Mouse (Mus musculus) MN1 (cell line): ENCODE data around the gene Clstn2.

Experiments
- DNase-seq: peaks from one replicate; pipeline ENCODE4 v3.0.0-alpha.2; 2016; ENCODE audit warnings: low spot score

Clstn2 gene

DNA sequence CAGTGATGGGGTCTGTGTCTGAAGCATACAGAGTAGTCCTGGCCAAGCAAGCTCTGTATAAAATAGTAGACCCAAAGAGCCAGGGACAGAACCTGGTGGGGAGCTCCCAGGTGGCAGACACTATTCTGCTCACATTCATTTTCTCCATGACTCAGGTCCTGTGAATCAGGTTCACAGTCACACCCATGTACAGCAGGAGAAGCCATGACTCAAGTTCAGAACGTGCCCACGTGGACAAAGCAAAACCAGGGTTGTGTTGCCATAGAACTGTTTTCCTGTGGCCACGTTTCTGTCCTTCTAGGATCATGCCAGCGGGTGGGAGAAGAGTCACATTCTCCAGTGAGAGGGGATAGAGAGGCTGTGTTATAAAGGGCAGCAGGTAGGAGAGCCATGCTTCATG, 353.9 kb downstream of the Clstn2 start:
- no peak for DNase-seq

DNA sequence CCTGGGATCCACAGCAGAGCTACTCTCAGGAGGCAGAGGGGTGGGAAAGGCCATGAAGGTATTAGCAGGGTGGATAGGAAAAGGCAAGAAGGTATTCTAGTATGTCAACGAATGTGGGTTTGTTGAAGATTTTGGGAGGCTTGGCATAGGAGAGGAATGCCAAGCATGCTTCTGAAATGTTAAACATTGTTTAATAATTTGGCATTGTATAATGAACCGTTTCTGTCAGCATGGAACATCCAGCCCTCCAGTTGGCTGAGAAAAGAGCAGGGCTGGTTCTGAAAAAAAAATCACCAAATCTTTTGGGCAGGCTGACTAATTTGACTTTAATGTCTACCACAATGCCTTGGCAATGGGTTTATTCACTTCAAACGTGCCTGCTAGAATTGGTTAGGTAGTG, 355.9 kb downstream of the Clstn2 start:
- DNase-seq = no peak

DNA sequence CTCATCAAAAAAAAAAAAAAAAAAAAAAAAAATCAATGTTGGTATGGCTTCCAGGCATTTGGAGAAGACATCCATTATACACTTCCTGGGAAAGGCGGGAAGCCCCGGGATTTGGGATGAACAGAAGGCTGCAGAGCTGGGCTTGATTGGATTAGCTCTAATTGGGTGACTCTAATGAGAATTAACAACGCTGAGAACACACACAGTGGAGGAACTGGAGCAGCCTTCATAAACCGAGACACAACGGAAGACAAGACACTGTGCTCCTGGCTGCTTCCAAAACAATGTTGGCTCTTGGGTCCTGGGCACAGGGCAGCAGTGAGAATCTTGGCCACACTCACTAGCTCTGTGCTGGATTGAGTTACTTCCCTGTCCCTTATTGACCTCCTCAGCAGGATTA, 360.3 kb downstream of the Clstn2 start:
- DNase-seq = no peak

DNA sequence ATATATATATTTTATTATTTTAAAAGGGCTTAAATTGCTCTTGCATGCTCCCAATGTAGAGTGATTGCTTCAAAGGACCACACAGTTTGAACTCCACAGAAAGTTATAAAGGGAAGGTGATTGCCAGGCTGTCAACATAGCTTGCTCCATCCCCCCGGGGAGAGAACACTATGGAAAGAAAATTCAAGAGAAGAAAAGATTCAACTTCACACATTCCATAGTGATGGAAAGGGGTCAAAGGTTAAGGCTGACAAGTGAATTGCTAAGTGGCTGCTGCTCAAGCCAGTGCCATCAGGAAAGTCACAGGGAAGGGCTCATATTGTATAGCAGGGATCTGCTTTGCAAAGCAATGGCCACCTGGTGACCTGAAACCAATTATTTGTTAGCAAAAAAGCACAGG, 360.8 kb downstream of the Clstn2 start:
- no peak for DNase-seq

DNA sequence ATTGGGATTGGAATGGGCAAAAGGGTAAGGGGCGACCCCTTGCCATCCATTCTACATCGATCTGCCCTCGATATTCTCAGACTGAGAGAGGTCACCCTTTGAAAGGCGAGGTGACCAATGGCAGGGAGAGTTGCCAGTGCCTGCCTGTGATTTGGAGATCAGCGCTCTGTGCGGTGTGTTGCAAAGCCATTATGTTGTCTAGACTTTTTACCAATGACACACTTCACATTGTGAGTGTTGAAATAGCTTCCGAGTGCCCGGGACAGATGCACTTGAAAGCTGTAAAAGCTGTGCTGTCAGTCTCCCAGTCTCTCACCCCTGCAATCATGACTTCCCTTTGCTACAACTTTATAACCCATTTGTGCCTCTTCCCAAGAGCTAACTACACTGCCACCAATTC, 362.3 kb downstream of the Clstn2 start:
- no peak for DNase-seq

DNA sequence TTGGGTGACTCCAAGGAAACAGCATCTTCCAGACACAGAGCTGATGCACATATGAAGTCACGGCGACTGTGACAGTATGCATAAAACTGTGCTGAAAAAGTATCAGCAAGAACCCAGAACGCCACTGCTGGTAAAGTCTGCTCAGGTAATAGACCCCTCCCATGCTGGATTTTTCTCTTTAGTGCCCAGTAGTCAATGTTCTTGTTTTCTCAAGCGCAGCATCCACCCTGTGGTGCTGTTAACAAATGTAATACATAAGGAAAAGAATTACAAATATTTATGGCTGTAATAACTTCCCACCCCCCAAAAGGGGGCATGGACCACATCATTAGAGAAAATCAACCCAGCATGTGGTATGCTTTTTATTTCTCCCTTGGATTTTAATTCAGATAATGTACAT, 372.0 kb downstream of the Clstn2 start:
- no peak for DNase-seq

DNA sequence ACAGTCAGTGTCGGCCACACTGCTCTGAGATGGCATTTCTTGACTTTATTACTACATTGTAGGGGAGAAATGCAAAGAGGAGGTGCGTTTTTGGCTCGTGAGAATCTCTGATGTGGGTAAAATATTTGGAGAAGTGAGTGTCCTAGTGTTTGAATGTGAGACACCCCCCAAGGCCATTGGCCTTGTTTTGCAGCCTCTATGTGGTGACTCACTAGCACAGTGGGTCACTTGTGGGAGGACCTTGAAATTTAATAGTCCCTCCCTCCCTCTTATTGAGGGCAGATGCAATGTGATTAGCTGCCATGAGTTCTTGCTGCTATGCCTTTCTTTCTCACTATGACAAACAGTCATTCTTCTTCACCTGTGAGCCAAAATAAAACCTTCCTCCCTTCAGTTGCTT, 374.2 kb downstream of the Clstn2 start:
- no peak for DNase-seq

DNA sequence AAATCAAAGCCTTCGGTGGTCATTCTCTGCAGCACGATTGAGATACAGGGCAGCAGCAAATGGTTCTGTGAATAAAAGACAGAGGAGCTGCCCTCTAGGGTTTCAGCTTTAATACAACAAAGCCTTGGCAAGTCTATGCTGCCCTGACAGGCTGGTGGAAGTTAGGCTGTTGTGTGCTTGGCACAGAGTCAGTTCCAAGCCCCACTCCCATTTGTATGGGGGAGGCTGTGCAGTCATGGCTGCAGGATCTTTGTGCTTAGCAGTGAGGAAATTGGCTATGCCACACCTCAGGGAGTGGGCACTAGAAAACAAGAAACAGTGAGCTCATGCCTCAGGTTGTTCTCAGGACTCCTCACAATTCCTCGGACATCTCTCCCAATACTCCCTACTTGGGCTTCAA, 384.6 kb downstream of the Clstn2 start:
- no peak for DNase-seq

DNA sequence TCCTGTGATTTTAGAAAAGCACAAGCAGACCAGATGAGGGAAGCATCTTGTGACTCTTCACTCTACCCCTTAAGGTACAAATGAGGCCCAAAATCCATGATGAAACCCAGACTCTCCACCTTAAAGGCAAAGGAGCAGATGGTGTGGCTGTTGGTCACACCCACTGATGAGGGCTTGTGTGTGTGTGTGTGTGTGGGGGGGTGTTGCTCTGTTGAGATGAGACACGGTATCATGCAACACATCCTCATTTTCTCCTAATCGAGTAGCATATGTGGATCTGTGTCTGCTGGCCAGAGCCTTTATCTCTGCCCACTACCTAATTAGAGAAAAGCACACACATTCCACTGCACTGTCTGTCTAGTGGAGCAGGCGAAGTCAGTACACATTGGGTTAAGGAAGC, 387.2 kb downstream of the Clstn2 start:
- no peak for DNase-seq

DNA sequence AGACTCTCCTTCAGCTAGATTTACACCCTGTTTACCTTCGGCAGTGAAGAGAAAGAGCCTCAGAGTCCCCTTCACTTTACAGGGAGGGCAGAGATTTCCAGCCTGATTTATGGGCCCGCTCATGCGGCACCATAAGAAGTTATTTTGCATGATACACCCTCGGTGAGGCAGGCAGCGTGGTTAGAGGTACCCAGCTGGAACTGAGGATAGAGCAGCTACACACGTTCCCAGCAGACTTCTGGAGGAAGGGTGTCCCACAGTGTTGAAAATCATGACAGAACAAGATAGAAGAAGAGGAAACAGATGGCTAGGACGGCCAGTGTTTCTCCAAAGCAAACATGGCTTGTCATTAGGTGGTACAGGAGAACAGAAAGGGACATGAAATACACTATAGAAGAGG, 390.6 kb downstream of the Clstn2 start:
- DNase-seq = no peak

DNA sequence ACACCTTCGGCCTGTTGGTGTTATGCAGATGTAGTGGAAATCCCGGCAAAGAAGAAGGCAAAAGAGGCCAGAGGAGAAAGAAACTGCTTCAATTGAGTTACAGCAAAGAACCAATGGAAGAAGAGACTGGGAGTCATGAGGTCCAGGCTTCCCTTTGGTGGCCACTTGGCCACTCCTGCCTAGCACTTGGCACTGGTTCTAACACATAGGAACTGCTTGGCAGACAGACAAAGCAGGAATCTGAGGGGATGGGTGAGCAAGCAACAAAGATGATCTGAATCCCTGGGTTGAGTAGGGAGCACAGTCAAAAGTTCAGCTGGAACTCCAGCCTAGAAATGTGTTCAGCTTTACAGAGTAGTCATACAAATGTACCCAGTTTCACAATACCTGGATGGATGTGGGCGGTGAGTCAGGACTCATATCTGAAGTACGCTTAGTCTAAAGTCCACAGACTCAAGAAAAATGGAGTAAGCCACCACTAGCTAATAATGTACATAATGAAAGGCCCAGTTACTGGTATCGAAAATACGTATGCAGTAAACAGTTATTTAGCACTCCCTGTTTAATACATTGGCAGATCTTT, 392.9 kb downstream of the Clstn2 start:
- no peak for DNase-seq

DNA sequence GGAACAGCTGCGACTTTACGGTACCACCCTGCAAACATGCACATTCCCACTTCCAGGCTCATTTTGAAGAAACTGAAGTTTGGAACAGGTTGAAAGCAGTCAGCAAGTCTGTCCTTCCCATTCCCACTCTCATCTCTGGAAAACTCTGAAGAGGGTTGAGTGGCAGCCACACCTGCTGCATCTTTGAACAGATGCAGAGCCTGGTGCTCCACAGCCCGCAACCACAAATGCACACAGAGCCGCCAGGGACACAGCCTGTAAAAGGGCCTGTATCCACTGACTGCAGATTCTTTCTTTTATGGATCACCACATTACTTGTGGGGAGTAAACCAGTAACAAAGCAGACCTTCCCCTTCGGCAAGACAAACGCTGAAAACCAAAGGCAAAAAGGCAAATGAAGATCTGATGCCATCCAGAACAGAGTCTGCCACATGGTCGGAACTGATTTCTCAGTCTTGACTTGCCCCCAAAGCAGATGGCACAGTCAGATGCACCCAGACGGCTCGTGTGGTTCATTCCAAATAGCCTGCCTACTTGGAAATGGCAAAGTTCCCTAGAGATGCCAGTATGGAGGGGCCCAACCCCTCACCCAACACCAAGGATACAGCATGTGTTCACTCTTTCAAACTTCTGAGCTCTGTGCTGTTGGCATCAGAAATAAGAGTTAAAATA, 394.2 kb downstream of the Clstn2 start:
- DNase-seq = no peak

DNA sequence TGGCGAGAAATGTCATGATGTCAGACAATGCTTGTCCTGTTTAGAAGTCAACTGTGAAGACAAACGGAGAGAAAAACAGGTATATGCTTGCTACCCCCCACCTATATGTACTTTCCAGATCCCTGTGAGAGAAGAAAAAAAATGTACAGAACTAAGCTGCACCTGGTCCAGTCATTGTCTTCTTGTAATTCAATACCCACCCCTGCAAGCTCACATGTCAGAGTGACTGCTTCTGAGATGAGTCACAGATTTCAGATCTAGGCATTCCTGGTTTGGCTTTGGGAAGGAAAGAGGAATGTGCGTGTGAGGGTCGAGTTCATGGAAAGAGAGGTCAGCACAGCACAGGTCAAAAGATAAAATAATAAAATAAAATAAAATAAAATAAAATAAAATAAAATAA, 397.6 kb downstream of the Clstn2 start:
- no peak for DNase-seq

DNA sequence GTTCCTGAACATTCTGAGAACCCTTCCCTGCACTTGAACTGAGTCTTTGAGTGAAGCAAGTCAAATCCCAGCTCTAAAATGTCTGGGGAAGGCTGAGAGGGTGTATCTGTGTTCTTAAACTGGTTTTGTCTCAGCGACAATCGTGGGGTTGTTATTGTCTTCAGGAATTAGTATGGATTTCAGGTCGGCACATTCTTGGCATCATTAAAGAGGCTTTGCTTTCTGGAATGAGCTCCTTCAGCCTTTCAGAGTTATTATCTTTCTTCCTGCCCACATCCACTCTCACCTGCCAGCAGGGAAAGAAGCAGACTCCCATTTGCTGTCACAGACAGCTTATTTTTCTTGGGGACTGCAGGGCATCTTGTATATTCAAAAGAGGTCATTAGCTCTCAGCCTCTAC, 398.1 kb downstream of the Clstn2 start:
- DNase-seq = no peak

DNA sequence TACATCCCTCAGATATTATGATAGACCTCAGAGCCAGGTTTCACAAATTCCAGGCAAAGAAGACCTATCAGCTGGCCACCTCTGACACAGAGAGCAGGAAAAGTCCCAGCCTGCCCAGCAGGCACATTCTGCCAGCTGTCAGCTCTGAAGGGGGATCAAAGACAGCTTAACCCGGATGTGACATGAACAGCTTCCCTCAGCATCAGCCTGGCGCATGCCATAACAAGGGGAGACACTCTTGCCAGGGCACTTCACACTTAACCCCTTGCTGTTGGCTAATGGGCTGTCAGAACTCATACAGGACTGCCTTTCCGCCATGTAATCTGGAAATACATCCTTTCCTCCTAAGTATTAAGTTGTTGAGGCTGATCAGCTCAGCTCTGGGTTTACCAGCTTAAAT, 403.8 kb downstream of the Clstn2 start:
- DNase-seq = no peak

DNA sequence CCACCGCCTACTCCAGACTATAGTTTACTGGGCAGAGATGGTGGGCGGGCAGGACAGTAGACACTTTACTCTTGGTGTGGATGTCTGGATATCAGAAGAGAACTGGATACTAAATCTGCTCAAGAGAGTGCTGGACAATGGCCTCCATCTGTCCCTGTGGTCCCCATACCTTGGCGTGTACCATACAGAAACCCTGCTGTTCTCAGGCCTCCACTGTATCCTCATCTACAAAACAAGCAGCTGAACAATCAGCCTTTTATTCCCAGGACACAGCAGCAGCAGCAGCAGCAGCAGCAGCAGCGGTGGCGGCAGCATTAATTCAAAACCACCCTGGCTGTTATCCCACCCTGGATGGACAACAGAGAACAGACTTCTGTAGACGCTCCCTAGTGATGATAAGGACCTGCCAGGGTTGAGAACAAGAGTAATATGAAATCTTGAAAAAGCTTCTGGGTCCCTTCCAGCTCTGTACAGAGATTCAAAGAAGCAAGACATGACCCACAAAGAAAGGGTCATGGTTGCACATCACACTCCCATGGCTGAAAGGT, 404.5 kb downstream of the Clstn2 start:
- DNase-seq = no peak

DNA sequence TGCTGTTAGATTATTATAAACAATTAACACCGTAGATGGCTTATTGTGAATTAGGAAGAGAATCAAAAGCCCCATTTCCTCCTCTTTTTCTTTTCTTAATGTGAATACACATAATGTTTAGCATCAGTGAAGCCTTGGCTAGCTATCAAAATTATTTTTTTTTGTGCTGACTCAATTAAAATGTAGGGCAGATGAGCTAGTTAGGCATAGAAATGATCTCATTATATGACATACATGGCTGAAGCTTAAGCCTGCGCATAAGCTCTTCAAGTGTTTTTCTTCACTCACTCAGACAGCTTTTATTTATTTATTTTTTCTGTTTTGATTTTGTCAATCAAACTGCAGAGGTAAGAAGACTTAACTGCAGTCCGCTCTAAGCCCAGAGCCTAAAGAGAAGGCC, 405.1 kb downstream of the Clstn2 start:
- no peak for DNase-seq

DNA sequence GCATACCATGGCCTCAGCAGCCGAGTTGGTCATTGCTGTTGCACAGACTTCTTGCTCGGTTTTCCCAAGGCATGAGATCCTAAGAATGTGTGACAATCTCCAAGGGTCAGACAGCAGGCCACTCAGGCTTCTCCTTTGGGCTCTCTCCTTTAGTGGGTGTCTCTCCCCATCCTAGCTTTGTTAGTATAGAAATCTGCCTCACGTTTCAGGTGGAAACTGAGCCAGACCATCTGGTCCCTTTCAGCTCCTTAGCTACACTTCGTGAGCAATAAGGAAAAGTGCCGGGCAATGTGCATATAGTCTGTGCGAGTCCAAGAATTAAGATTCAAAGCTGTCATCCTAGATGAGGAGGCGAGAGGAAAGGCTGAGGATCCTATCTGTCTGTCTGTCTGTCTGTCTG, 422.4 kb downstream of the Clstn2 start:
- DNase-seq = no peak

DNA sequence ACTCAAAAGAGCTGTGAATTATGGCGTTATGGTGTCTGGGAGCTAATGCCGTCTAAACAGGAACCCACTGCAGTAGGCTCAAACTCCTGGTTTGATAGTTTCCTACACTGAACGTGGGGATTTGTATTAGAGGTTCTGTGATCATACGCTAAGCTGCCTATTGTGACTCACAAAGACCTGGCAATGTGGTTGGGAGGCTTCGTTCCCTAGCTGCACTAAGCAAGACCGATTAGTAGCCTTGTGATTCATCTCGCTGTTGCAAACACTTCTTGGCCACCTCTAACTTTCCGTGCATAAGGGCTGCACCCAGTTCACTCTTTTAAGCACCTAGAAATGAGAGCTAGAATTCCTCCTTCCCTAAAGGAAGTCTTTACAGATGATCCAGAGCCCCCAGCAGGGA, 429.3 kb downstream of the Clstn2 start:
- DNase-seq = no peak

DNA sequence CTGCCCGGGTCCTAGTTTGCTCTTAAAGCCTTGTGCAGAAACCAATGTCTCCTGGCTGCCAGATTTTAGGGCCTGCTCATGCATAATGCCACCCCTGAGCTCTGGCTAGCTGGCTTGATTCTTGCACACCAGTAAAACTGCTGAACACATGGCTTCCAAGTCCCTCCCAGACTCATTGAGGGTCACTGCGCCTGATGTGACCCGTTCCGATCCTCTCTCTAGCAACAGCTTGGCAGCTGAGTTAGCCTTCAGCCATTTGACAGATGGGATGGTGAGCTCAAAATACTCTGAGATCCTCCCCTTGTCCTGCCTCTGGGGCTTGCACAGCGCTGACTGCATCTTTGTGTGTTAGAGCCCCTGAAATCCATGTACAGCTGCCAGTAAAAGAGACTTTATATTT, 430.5 kb downstream of the Clstn2 start:
- no peak for DNase-seq

DNA sequence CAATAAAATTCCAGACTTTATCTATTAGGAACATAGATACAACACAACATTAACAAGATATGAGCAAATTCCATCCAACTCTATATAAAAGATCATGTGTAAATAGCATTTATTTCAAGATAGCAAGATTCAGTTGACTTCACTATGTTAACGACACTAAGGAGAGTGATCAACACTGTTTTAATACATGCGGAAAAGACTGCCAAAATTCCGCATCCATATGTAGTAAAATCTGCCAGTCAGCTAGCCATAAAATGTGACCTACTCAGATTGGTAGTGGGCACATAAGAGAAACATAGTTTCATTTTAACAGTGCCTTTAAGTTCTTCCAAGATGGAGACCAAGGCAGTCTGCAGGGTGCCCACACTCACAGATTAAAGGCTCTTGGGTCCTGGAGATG, 434.0 kb downstream of the Clstn2 start:
- no peak for DNase-seq

DNA sequence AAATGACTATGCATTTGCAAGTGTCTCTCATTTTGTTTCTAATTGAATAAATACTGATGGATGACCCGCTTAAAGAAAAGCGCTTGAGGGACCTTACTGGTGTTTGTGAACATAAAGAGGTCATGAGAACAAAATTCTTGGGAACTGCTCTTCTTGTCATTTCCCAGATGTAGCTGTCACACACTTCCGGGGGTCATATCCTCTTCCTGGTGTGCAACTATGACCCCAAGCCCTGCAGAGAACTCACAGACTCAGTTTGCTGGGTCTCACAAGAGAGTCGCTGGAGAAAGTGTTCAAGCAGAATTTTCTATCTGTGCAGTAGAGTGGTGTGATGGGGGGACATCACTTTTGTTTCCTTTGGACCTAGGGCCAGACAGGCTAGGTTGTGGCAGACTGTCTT, 442.3 kb downstream of the Clstn2 start:
- no peak for DNase-seq

DNA sequence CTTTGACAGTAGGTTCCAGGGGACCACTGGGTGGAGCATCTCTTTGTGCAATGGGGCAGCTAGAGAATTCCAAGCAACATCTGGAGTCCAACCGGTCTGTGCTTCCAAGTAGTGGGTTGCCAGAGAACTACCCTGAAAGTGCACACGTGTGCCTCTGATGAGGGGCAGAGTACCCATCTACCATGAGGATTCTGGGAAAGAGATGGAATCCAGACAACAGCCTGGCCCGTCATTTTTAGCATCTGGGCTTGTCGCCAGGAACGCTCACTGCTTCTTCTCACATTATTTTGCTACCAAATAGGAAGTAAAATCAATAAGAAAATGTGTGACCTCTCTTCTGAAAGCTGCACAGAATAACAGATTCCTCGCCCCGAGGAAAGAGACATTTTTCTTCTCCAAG, 462.1 kb downstream of the Clstn2 start:
- no peak for DNase-seq

DNA sequence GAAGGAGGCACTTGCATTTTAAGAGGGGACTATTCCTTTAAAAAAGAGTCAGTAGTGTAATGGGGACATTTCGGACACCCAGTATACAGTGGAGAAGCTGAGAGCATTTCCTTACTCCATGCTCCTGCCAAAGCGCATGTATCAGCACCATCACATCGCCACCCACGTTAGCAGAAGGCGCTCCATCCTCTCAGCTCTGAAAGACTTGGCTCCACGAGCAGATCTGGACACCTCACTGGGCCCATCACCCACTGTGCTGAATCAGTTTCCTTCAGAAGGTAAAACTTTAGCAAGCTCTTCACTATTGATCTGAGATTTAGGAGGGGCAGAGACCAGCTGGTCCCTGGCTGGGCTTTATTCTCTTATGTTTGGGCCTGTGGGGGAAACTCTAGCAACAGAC, 469.9 kb downstream of the Clstn2 start:
- DNase-seq = no peak
